Mouse (Mus musculus) forebrain, embryonic 14.5 days (tissue): ENCODE measurements at regions not wholly inside any gene's neighbourhood (a gene's known extent, or its start where the extent isn't known, plus 50 kb on each side); places are given as distances from the start of the nearest gene placed in this dataset.
A peak's percentile ranks its signal among the peaks of the same experiment; 100 is the strongest.

ENCODE experiments used
- ATAC-seq: fragments of 200-750 bp; cut with Nextera tagmentation; 2 replicates; pipeline ENCODE4 v1.8.0; 2017; ENCODE audit warnings: mild to moderate bottlenecking, moderate library complexity
- DNase-seq: peaks from one replicate; pipeline ENCODE4 v3.0.0-alpha.2; 2015; ENCODE audit warnings: low spot score
- H3K27ac ChIP-seq: fragments of 300-500 bp; sonication (generic); 2 replicates; pipeline ENCODE4 v1.5.1; 2014; ENCODE audit warnings: low read depth, mild to moderate bottlenecking, control low read depth, low read length, moderate library complexity
- H3K27me3 ChIP-seq: fragments of 300-500 bp; sonication (generic); replicated peaks from 2 replicates; pipeline ENCODE4 v1.6.1; 2014; ENCODE audit warnings: low read length, control low read depth, mixed read lengths; ENCODE audit not compliant: control insufficient read depth, insufficient read depth
- H3K36me3 ChIP-seq: fragments of 300-500 bp; sonication (generic); 2 replicates; pipeline ENCODE4 v1.6.1; 2014; ENCODE audit warnings: low read length, control low read depth; ENCODE audit not compliant: control insufficient read depth, insufficient read depth
- H3K4me1 ChIP-seq: fragments of 300-500 bp; sonication (generic); 2 replicates; pipeline ENCODE4 v1.6.1; 2014; ENCODE audit warnings: antibody characterized with exemption, low read length, control low read depth; ENCODE audit not compliant: control insufficient read depth, insufficient read depth
- H3K4me2 ChIP-seq: fragments of 300-500 bp; sonication (generic); 2 replicates; pipeline ENCODE4 v1.6.1; 2014; ENCODE audit warnings: mild to moderate bottlenecking, control low read depth, low read length
- H3K4me3 ChIP-seq: fragments of 300-500 bp; sonication (generic); 2 replicates; pipeline ENCODE4 v1.5.1; 2014; ENCODE audit warnings: low read depth, low read length, control low read depth
- H3K9ac ChIP-seq: fragments of 300-500 bp; sonication (generic); 2 replicates; pipeline ENCODE4 v1.6.1; 2014; ENCODE audit warnings: mild to moderate bottlenecking, low read length, control low read depth, moderate library complexity
- H3K9me3 ChIP-seq: fragments of 300-500 bp; sonication (generic); replicated peaks from 2 replicates; pipeline ENCODE4 v1.6.1; 2016; ENCODE audit warnings: low read length, control low read depth, mixed read lengths; ENCODE audit not compliant: control insufficient read depth
- WGBS: fragments of 180-500 bp; shearing (Covaris S2); extraction: QIAGEN DNeasy Blood & Tissue Kit; methylation state at CpG from one replicate; pipeline ENCODE4 v1.1.7; 2014; 5-methylcytosine and 5-hydroxymethylcytosine counted together

DNA sequence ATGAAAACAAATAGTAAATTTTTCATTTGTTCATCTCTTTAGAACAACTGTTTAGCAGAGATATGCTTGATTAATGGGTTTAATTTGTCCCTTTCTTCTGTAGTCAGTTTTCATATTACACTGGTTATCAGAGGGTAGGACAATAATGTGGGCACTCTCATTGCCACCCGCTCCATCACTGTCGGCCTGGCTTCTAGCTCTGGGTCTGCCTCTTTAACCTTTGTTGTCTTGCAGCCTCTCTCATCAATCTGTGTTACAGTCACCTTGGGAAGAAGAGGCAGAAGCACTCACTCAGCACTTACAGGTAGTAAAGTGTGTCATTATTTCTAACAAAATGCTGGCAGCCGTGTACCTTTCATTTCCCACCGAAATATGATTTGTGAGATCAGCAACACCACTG is 690.5 kb downstream of the Gbe1 start:
- Histone ChIP-seq H3K9ac (no peak overlapping the region), H3K4me1 (no peaks in the 10 kb centered on the region), H3K4me3 (no peak overlapping the region), H3K27me3 (no peaks in the 10 kb centered on the region), H3K4me2 (no peak overlapping the region), H3K27ac (no peak overlapping the region), H3K9me3 (no peaks in the 10 kb centered on the region), H3K36me3 (no peaks in the 10 kb centered on the region)
- ATAC-seq, result no peak
- no peak for DNase-seq
- WGBS, result 94% methylated on average over 4 of the region's 4 CpGs

DNA sequence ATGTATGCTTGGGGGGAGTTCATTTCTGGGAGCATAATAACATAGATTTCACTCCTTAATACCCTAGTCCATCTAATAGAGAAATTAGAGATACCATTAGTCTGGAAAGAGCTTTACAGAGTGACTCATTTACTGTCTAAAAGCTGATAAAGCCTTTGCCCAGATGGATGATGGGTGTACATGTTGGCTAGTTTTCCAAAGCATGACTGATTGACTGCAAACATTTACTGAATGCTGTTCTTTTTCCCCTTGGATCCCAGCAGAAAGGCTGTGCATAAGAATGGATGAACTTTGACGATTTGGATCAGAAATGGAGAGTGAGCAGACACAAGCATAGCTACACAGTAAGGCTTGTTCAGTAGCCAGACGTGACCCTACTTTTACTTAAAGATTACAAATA is 729.6 kb downstream of the Gbe1 start:
- WGBS, result 69% methylated on average over 2 of the region's 2 CpGs
- ATAC-seq (no peak), DNase-seq (peak; percentile 1)
- no peak overlapping the region for H3K27ac ChIP-seq
- H3K4me2 ChIP-seq, result no peak overlapping the region
- H3K36me3 ChIP-seq, result no peaks in the 10 kb centered on the region
- no peaks in the 10 kb centered on the region for H3K27me3 ChIP-seq
- H3K9ac ChIP-seq, result no peak overlapping the region
- no peaks in the 10 kb centered on the region for H3K4me1 ChIP-seq
- no peak overlapping the region for H3K4me3 ChIP-seq
- H3K9me3 ChIP-seq, result no peaks in the 10 kb centered on the region

DNA sequence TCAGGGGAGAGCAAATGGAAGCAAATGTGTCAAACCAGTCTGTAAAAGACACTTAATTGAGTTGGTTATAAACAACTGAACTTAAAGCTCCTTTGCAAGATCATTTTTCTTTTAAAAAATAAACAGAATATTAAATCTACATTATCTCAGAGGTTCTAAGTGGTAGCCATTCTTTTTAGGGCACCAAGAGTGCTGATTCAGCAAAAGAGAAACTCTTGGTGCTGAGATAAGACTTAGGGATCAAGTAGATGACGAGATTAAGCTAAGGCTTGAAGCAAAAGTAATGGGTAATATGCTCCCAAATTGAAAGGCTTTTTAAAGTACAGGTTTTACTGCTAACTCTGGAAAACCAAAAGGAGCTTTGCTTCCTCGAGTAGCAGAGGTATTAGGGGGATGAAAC is 740.5 kb downstream of the Gbe1 start:
- H3K9ac ChIP-seq, result no peak overlapping the region
- H3K27me3 ChIP-seq, result no peaks in the 10 kb centered on the region
- DNase-seq (no peak), ATAC-seq (no peak)
- H3K36me3 ChIP-seq, result no peaks in the 10 kb centered on the region
- no peak overlapping the region for H3K4me3 ChIP-seq
- 66% methylated on average over 2 of the region's 2 CpGs for WGBS
- no peak overlapping the region for H3K27ac ChIP-seq
- H3K4me1 ChIP-seq, result no peaks in the 10 kb centered on the region
- H3K9me3 ChIP-seq, result no peaks in the 10 kb centered on the region
- H3K4me2 ChIP-seq, result no peak overlapping the region

DNA sequence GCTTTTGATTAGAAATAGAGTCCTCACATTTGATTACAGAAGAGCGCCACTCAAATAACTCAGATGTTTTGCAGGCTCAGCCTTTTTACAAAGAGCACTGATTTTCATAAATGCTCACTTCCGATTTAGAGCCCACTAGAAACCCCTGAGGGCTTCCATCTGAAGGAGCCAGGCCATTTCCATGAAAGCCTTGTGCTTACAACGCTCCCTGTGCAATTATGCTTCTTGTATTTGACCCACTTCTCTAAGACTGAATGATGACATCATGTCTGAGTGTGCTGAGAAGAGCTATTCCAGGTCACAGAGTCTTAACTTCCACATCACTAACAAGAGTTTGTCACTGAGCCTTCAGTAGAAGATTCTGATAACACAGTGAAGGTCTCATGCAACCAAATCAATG is 749.0 kb downstream of the Gbe1 start:
- peak; percentile 50 for ATAC-seq
- H3K4me2 ChIP-seq, result no peak overlapping the region
- no peaks in the 10 kb centered on the region for H3K27me3 ChIP-seq
- no peaks in the 10 kb centered on the region for H3K4me1 ChIP-seq
- H3K4me3 ChIP-seq, result no peak overlapping the region
- H3K9me3 ChIP-seq, result no peaks in the 10 kb centered on the region
- H3K36me3 ChIP-seq, result no peaks in the 10 kb centered on the region
- no peak overlapping the region for H3K27ac ChIP-seq
- H3K9ac ChIP-seq, result no peak overlapping the region
- 63% methylated on average over 3 of the region's 3 CpGs for WGBS
- DNase-seq, result peak; percentile 30

DNA sequence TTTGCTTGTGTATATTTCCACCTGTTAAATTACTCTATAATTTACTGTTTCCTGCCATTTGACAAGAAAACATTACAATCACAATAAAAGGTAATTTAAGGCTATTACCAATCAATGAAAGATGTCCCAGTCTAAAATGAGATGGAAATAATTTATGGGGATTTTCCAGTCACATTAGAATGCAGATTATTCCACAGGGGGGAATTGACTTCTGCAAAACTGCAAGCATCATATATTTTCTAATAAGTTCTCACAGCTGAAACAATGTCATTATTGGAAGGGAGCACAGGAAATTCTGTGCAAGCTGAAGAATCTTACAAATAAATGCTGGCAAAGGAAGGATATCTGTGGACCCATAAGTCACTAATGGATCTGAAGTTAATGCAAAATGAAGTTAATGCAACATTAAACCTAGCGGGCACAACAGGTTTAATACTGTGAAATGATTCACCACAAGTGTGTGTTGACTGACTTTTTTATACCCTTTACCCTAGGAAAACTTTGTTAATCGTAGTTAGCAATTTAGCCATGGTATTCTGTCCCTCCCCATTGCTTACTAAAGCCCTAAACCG is 749.7 kb downstream of the Gbe1 start:
- no peaks in the 10 kb centered on the region for H3K36me3 ChIP-seq
- no peak overlapping the region for H3K9ac ChIP-seq
- H3K27me3 ChIP-seq, result no peaks in the 10 kb centered on the region
- no peak overlapping the region for H3K4me2 ChIP-seq
- peak; percentile 13 for DNase-seq
- 75% methylated on average over 3 of the region's 3 CpGs for whole genome bisulfite sequencing
- no peak overlapping the region for H3K4me3 ChIP-seq
- no peaks in the 10 kb centered on the region for H3K9me3 ChIP-seq
- H3K4me1 ChIP-seq, result no peaks in the 10 kb centered on the region
- H3K27ac ChIP-seq, result no peak overlapping the region
- ATAC-seq, result no peak

DNA sequence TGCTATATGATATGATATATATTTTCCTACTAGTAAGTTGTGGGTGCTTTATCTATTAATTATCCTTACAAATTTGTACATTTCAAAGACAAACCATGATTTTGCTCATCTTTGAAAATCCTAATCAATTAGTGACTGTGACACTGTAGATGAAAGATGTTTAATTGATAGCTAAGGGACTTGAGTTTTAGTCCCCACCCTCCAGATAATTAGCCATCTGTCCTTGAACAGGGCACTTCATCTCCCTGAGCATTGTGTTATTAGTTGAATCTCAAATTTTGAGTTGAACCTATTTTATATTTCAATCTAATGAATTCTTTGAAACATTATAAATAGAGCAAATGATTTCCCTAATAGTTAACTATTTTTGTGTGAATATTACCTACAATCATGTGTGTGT is 756.4 kb downstream of the Gbe1 start:
- no peaks in the 10 kb centered on the region for H3K9me3 ChIP-seq
- H3K4me3 ChIP-seq, result no peak overlapping the region
- no peak overlapping the region for H3K9ac ChIP-seq
- H3K4me2 ChIP-seq, result no peak overlapping the region
- no peaks in the 10 kb centered on the region for H3K27me3 ChIP-seq
- DNase-seq, result peak; percentile 2
- H3K36me3 ChIP-seq, result no peaks in the 10 kb centered on the region
- H3K4me1 ChIP-seq, result no peaks in the 10 kb centered on the region
- H3K27ac ChIP-seq, result no peak overlapping the region
- no peak for ATAC-seq

DNA sequence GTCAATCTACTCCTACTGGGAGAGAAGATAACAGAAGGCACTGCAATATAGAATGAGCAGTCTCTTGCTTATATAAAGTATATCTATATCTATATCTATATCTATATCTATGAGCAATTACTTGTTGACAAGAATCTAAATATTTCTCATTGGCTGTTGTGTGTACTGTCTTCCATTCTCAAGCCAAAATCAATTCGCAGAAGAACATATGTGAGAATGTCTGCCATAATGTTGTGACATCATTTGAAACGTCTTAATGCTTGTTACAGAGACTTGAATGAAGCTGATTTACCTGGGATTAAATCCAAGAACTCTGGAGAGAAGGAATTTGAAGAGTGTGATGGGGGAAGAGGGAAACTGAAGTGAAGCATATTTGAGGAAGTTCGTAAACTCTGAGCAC is 789.1 kb downstream of the Gbe1 start:
- 64% methylated on average over 3 of the region's 3 CpGs for WGBS
- no peak overlapping the region for H3K4me2 ChIP-seq
- H3K9me3 ChIP-seq, result no peaks in the 10 kb centered on the region
- DNase-seq, result peak; percentile 67
- no peak overlapping the region for H3K9ac ChIP-seq
- H3K4me3 ChIP-seq, result no peak overlapping the region
- no peaks in the 10 kb centered on the region for H3K27me3 ChIP-seq
- no peak overlapping the region for H3K27ac ChIP-seq
- peak; percentile 54; the same call in 1 of the 2 replicates for ATAC-seq
- no peaks in the 10 kb centered on the region for H3K36me3 ChIP-seq
- no peaks in the 10 kb centered on the region for H3K4me1 ChIP-seq

DNA sequence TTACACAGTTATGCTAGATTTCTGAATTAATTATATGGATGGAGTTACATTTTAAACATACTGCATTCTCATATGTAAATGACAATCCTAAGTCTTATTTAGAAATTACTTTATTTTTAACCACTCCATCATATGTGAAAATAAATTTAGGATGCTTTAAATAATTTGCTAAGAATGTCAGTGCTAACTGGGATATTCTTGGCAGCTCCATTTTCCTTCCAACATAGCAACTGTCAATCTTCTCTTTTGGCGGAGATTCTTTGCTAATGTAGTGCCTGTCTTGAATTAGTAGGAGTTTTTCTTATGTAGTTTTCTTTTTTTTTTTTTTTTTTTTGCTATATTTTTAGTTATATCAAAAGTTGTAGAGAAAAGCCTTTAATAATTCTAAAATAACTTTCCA is 795.2 kb downstream of the Gbe1 start:
- no peaks in the 10 kb centered on the region for H3K36me3 ChIP-seq
- H3K27me3 ChIP-seq, result no peaks in the 10 kb centered on the region
- H3K4me1 ChIP-seq, result no peaks in the 10 kb centered on the region
- no peak overlapping the region for H3K4me3 ChIP-seq
- H3K9ac ChIP-seq, result no peak overlapping the region
- ATAC-seq (no peak), DNase-seq (peak; percentile 35)
- WGBS, result 92% methylated on average over 1 of the region's 1 CpGs
- H3K27ac ChIP-seq, result no peak overlapping the region
- no peak overlapping the region for H3K4me2 ChIP-seq
- H3K9me3 ChIP-seq, result no peaks in the 10 kb centered on the region

DNA sequence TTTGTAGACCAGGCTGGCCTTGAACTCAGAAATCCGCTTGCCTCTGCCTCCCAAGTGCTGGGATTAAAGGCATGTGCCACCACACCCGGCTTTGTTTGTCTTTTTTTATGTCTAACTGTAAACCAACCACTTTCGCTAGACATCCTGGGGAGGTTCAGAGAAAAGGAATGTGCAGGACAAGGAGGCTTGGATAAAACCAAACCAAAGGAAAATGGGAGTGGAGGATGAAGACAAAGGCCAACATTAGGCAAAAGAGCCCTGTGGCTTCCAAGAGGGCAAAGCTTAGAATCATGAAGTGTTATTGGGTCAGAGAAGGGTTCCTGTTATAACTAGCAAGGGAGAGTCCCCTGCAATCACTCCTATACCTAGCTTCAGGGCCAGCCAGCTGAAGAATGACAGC is 800.6 kb downstream of the Gbe1 start:
- Histone ChIP-seq H3K36me3 (no peaks in the 10 kb centered on the region), H3K4me2 (no peak overlapping the region), H3K4me1 (no peaks in the 10 kb centered on the region), H3K27me3 (no peaks in the 10 kb centered on the region), H3K9ac (no peak overlapping the region), H3K9me3 (no peaks in the 10 kb centered on the region), H3K27ac (no peak overlapping the region), H3K4me3 (no peak overlapping the region)
- 87% methylated on average over 3 of the region's 3 CpGs for WGBS
- ATAC-seq, result no peak
- DNase-seq, result no peak
